Mouse (Mus musculus) mesoderm, embryonic 11.5 days (tissue): ENCODE data around the gene Fgfr2.
"Not testable (repeated sequence)": the region's sequence is repeated elsewhere in the genome, so short reads cannot be mapped to it uniquely, and the experiment has no call there.

Experiments
- DNase-seq: peaks from one replicate; pipeline ENCODE4 v3.0.0-alpha.2; 2012; ENCODE audit warnings: low read depth, low spot score

Gene Fgfr2

DNA sequence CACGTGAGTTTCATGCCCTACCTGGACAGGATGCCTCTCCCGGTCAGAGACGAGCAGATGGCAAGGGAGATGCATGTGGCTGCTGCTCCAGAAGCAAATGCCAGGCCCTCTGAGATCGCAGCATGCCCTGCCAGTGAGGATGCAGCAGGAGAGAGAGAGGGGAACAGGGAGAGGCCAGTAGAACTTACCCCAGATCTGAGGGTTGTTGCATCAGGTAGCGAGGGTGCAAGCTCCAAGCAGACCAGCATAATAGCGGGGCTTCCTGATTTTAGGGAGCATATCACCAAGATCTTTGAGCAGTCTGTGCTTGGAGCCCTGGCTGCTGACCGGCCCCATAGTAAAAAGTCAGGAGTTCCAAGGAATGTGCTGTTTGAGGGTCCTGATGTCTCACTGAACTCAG is 2497.8 kb downstream of the Fgfr2 start:
- no peak for DNase-seq

DNA sequence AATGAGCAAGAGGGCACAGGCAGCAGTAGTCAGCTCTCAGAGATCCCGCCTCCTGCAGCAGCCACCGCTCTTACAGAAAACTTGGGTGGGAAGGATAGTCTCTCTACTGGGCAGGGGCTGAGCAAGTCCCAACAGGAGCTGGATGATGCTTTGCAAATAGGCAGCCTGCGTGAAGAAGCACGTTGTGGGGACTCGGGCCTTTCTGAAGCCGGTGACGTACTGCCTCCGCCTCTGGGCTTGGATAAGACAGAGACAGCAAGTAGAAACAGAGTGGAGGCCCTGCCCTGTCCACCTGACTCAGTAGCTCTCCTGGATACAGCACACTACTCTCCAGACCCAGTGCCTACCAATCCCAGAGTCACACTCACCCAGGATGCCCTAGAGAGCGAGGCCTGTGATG is 2498.9 kb downstream of the Fgfr2 start:
- no peak for DNase-seq

DNA sequence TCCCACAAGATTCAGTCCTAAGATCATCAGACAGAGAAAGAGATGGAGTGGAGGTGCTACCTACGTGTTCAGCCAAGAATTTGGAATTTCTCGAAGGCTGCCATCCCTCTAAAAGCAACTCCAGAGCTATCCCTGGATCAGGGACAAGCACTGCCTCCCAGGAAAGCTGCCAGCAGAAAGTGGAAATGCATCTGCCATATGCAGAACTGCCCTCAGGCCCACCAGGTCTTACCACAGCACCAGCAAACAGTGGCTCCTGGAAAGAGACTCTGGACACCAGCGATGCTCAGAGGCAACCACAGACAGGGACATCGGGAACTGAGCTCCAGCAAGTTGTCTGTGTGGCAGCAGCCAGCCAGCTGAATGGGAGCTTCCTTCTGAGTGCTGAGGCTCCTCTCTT is 2500.8 kb downstream of the Fgfr2 start:
- no peak for DNase-seq

DNA sequence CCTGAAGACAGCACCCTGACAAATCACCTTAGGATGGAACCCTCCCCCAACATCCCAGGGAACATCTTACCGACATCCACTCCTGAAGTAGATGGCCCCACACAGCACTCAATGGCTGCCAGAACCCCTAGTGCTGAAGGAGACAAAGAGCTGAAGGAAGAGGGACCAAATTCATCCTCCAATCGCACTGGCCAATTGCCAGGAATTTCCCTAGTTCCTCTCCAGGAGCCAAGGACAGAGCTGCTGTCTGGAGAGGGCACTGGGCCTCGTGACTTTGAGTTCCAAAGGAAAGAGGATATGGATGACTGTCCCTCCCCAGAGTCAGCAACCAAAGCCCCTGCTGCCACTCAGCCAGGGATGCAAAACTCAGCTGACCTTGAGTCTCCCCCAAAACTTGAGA is 2501.2 kb downstream of the Fgfr2 start:
- DNase-seq: no peak

DNA sequence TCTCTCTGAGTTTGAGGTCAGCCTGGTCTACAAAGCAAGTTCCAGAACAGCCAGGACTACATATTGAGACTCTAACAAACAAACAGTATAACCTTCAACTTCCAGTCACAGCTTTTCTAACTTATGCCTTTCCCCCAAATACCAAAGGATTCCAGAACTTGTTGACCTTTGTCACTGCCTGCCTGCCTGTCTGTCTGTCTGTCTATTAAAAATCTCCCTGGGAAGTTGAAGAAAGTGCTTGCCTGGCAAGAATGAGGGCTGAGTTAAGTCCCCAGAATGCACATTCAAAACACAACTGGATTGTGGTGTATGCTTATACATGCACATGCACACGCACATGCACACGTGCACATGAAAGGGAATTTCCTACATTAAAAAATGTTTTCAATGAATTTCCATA is 2502.1 kb downstream of the Fgfr2 start:
- DNase-seq: no peak

DNA sequence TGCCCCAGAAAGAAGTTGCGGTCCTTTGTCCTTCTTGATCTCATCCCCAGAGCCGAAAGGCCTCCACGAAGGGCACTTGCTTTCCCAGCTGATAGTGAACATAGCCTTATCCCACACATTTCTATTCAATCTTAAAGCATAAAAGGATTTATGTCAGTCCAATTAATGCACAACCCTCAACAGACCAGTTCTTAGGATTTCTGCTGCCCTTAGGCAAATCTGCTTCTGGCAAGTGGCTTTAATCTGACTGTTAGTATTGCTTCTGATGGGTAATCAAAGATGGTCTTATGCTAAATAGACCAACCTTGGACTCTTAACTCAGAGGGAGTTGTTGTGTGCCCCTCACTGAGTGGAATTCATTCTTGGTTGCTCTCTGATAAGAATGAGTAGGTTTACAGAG is 2505.6 kb downstream of the Fgfr2 start:
- DNase-seq: no peak

DNA sequence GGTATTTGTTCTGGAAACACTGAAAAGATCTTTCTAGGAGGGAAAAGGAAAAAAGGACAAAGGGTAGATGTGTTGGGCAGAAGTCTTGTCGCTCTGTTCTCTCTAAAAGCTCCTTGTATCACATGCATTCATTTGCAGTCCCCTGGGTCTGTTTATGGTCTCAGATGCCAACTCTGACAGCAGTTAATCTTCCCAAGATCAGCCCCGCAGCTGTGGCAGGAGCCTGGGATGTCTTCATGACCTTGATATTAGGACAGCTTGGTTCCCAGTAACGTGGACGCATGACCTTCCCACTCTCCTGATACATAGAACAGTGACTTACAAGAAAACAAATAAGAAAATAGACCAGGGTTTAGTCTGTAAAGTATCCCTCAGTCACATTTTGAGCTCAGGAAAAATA is 2509.2 kb downstream of the Fgfr2 start:
- peak; percentile 33 for DNase-seq

- no peak for DNase-seq
Measured at GRCm38 (mm10) chr7:130606958-130607357, 2516.2 kb downstream of the Fgfr2 start.

DNA sequence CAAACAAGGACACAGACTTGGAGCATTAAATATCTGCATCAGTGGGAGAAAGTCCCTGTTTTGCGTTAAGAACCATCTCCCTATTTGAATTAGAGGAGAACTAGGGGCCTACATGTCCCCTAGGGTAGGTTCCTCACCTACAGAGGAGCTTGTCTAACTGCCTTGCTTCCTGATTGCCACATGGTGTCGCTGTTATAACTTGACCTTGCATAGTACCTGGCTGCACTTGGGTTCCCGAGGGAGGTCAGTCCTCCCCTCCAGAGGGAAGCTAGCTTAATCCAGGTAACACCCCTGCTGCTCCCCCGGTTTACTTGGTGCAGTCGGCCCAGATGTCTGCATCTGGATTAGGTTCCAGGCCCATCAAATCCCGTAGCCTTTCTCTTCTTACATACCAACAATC is 2518.0 kb downstream of the Fgfr2 start:
- DNase-seq: peak; percentile 30

GRCm38 (mm10) chr7:130604390-130604789 is 2518.8 kb downstream of the Fgfr2 start:
- no peak for DNase-seq

DNA sequence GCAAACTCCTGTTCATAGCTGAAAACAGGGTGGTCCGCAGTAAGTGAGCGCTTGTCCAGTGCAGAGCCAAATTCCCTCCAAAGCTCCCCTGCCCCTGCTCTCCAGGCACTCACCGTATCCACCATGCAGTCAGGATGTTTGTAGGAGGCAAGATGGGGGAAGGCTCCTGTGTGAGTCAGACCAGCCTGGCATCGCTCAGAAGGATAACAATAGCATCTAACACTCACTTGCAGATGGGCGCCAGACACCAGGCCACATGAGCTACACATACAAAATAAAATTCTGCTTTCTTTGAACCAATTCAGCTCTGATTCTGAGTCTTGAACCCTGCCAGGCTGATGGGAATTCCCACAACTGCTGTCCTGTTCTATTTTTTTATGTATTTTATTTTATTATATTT is 2519.6 kb downstream of the Fgfr2 start:
- no peak for DNase-seq

DNA sequence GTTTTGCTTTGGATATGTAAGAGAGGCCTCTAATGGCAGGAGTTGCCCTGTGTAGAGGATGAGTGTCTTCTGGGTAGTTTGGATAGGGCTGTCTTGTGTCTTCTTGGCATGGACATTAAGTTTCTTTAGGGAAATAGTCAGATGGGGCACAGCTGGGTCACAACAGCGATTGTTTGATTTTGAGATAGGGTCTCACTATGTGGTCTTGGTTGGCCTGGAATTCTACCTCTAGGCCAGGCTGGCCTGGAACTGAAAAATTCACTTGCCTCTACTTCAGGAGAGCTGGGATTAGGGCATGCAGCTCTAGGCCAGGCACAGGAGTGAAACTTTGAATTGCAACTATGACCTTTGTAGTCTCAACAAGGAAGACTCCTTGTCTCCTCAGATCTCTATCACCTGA is 2520.3 kb downstream of the Fgfr2 start:
- DNase-seq: no peak

- DNase-seq: no peak
Measured at GRCm38 (mm10) chr7:130600546-130600945, 2522.6 kb downstream of the Fgfr2 start.

GRCm38 (mm10) chr7:130600074-130600473 is 2523.1 kb downstream of the Fgfr2 start:
- DNase-seq: no peak

DNA sequence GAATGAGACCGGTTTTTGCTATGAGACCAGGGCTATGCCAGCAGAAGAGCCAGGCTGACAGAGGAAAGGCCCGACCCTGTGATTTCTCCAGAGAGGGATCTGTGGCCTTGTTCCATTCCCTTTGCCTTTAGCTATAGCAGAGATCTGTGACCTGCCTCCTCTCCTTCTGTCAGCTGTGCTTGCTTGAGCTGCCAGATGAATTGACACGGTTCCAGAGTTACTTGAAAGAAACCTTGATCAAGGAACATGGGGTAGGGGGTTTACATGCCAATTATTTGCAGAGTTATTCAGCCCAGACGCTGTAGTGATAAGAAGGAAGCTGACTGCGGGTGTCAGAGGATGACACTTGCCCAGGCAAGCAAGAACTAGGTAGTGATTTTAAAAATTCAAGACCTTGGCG is 2525.6 kb downstream of the Fgfr2 start:
- no peak for DNase-seq

DNA sequence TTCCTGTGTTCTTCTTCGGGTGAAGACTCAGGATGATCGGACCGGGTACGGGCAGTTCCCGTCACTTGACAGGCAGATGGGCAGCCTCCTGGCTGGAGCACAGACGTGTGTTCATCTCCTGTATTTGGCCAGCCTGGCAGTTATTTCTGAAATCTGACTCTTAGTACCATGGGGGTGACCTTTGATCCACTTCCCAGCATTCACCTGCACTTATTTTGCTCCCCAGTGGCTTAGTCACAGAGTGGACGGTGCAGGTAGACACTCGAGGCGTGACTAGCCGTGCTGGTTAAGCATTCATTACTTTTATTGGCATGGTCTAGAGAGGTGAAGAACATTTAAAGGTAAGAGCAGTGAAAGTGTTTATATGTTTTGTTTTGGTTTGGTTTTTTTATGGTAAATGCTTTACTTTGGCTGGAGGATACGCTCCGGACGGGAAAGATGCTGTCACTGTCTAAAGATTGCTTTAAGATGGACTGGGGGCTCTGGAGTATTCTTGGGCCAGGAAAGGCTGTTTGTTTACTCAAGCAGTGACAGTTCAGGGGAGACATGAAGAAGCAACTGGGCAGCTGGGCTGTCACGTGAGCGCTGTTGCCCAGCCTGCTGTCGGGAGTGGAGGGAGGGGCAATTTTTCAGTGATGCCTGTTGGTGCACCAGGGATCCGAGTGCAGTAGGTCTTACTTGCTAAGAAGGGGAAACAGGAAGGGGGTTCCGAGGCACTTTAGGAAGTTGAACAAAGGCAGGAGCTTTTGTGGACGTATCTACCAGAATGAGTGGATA is 2526.9 kb downstream of the Fgfr2 start:
- DNase-seq: peak; percentile 26

DNA sequence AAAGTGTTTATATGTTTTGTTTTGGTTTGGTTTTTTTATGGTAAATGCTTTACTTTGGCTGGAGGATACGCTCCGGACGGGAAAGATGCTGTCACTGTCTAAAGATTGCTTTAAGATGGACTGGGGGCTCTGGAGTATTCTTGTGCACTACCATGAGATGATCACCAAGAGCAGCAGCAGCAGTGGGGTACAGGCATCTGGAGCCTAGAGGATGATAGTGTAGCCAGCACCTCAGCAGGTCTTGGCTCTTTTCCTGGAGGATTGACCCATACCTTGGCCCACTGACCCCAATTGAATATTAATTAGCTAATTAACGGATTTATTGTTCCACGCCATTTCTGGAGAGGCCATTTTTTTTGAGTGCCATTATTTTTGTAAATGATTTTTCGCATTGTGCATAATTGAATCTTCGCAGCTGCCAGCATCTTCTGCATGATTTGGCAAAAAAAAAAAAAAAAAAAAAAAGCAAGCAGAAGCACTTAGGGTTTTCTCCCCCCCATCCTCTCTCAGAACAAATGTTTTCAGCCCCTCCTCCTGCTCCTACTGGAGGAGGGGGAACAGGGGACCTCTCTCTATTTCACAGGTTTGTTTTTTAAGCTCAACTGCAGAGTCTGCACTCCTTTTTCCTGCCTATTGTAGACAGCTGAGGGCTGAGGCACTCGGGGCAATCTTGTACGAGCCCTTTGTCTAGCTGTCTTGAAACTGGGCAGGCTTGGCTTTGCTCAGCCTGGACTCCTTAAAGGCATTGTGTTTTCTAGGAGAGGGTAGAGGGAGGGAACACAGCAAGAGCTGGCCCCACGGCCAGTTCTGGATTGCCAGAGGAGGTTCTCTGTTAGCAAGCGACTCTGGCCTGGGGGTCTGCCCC is 2529.5 kb downstream of the Fgfr2 start:
- DNase-seq: not testable (repeated sequence)

DNA sequence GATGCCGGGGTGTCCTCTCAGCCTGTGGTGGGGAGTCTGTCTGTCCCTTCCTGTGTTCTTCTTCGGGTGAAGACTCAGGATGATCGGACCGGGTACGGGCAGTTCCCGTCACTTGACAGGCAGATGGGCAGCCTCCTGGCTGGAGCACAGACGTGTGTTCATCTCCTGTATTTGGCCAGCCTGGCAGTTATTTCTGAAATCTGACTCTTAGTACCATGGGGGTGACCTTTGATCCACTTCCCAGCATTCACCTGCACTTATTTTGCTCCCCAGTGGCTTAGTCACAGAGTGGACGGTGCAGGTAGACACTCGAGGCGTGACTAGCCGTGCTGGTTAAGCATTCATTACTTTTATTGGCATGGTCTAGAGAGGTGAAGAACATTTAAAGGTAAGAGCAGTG is 2530.2 kb downstream of the Fgfr2 start:
- not testable (repeated sequence) for DNase-seq

DNA sequence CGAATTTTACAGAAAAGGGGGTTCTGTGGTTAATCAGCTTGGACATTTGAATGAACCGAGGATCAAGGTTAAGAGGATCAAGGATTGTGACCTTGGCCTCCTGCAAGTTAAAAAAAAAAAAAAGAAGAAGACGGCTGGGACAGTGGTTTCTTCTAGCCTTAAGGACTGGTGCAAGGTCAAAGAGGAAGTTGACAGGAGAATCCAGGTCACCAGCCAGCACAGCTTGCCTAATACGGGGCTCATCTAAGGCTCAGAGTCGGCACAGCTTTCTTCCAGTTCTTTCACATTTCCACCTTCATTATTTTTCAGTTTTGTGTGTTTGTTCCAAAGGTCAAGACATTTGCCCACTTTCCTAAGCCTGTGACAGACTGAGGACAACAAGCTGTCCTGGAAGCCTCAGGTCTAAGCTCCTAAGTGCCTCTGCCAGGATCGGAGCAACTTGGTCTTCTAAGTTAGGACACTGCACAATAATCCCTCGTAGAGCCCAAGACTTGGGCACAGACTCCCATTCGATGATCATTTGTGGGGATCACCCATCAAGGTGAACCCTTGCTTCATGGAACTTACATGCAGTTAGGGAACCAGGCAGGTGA is 2532.2 kb downstream of the Fgfr2 start:
- DNase-seq: no peak

DNA sequence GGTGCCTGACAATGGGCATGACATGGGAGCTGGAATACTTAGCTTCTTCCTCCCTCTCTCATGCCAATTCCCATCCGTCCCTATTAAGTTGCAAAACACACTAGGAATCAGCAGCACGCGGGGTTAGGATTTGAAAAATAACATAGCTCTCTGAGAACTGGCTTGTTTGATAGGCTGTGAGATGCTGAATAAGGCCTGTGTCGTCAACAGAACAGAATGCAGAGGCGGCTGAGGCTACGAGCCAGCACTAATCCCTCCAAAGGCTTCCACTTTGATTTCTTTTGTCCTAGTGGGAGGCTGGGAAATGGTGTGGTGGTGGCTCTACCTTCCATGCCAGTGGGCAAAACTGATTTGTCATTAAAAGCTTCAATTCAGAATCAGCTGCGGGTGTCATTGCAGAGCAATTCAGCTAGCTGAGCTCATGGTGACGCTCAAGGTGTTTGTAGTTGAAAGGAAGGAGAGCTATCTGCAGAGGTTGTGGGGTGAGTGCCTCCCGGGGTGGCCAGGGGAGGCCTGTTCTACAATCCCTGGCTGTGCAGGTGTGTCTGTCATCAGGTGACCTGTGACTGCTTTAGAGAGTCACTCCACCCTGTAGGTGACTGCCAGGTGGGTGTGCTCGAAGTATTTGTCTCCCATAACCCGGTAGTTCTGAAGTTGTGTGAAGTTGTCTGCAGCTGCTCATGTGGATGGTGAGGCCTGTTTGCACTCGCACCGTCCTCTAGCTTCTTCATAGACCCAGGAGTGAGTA is 2532.9 kb downstream of the Fgfr2 start:
- no peak for DNase-seq

DNA sequence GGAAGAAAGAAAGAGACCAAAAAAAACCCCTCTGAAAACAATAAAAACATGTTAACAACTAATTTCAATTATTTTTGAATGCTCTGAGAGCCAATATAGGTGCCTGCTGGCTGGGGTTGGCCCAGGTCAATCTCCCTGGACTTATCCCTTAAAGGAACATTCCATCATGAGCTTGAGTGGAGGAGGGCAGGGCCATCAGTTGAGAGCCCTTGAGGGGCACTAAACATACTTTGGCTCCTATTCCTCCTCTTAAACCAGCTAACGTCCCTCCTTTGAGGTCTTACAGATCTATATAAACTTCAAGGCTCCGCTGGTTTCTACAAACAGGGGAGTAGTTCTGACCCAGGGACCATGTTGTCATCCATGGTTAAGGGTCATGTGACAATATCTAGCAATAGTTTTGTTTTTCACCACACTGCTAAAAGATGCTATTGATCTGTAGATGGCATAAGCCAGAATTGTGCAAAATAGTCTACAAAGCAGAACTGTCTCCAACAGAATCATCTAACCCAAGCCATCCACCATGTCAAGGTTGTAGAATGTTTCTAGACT is 2536.6 kb downstream of the Fgfr2 start:
- no peak for DNase-seq

GRCm38 (mm10) chr7:130578607-130579006 is 2544.5 kb downstream of the Fgfr2 start:
- DNase-seq: no peak
